Mouse (Mus musculus) MEL (cell line): ENCODE data around the gene Milr1. TPM values are rescaled to one million over a fixed set of nuclear protein-coding genes. Genes with fewer than 3 reads are reported as not detected.
"Not testable (repeated sequence)": the region's sequence is repeated elsewhere in the genome, so short reads cannot be mapped to it uniquely, and the experiment has no call there.

Experiments used
- DNase-seq: peaks from one replicate; pipeline ENCODE4 v3.0.0; 2011; ENCODE audit warnings: low read depth, low spot score
- H3K27ac ChIP-seq: 2 replicates; pipeline ENCODE4 v1.5.1; 2012; ENCODE audit warnings: low read depth, mild to moderate bottlenecking, control low read depth, low read length, moderate library complexity; ENCODE audit not compliant: control insufficient read depth
- H3K27me3 ChIP-seq, 2 experiments: fragments of 150-350 bp in 1 of 2; sonication (generic) in 1 of 2; 2 replicates each; pipeline ENCODE4 v1.6.1; 2012; ENCODE audit warnings: low read length in 2 of 2, mild to moderate bottlenecking in 2 of 2, improper control_type of control experiment in 1 of 2, moderate library complexity in 1 of 2; ENCODE audit not compliant: insufficient read depth in 2 of 2, control insufficient read depth in 1 of 2
- H3K36me3 ChIP-seq, 2 experiments: 2 replicates each; pipeline ENCODE4 v1.6.1; 2012 to 2014; ENCODE audit warnings: low read length in 2 of 2, improper control_type of control experiment in 1 of 2, inconsistent platforms in 1 of 2, mild to moderate bottlenecking in 1 of 2; ENCODE audit not compliant: insufficient read depth in 2 of 2, control insufficient read depth in 1 of 2
- H3K4me1 ChIP-seq, 2 experiments: fragments of 150-350 bp in 1 of 2; sonication (generic) in 1 of 2; 2 replicates each; pipeline ENCODE4 v1.6.1; 2012; ENCODE audit warnings: low read length in 2 of 2, improper control_type of control experiment in 1 of 2, mild to moderate bottlenecking in 1 of 2; ENCODE audit not compliant: insufficient read depth in 2 of 2, control insufficient read depth in 1 of 2
- H3K4me3 ChIP-seq, 2 experiments: fragments of 150-350 bp in 1 of 2; sonication (generic) in 1 of 2; 2 replicates each; pipeline ENCODE4 v1.5.1; 2012; ENCODE audit warnings: low read depth in 2 of 2, low read length in 2 of 2, mild to moderate bottlenecking in 2 of 2, moderate library complexity in 2 of 2, control low read depth in 1 of 2, improper control_type of control experiment in 1 of 2; ENCODE audit not compliant: control insufficient read depth in 1 of 2, insufficient read depth in 1 of 2
- H3K79me2 ChIP-seq: 2 replicates; pipeline ENCODE4 v1.6.1; 2012; ENCODE audit warnings: mild to moderate bottlenecking, low read length, moderate library complexity; ENCODE audit not compliant: control insufficient read depth, poor library complexity, insufficient read depth
- H3K9ac ChIP-seq: 2 replicates; pipeline ENCODE4 v1.6.1; 2012; ENCODE audit warnings: low read depth, mild to moderate bottlenecking, control low read depth, low read length, moderate library complexity; ENCODE audit not compliant: control insufficient read depth, poor library complexity, severe bottlenecking
- H3K9me3 ChIP-seq: fragments of 150-350 bp; sonication (generic); replicated peaks from 2 replicates; pipeline ENCODE4 v1.6.1; 2012; ENCODE audit warnings: mild to moderate bottlenecking, low read length, improper control_type of control experiment, moderate library complexity; ENCODE audit not compliant: insufficient read depth
- CTCF ChIP-seq, 3 experiments: IDR thresholded peaks in 2 of 3; conservative IDR thresholded peaks in 1 of 3; 2 replicates each; pipeline ENCODE4 v1.5.1; 2011 to 2012; ENCODE audit warnings: low read length in 3 of 3, low read depth in 2 of 3, mild to moderate bottlenecking in 2 of 3, improper control_type of control experiment in 1 of 3, inconsistent platforms in 1 of 3, mixed read lengths in 1 of 3, moderate library complexity in 1 of 3; ENCODE audit not compliant: control insufficient read depth in 1 of 3, insufficient read depth in 1 of 3, poor library complexity in 1 of 3, severe bottlenecking in 1 of 3
- E2F4 ChIP-seq: IDR thresholded peaks from 2 replicates; pipeline ENCODE4 v1.6.1; 2011; ENCODE audit warnings: low read depth, low read length, improper control_type of control experiment, borderline replicate concordance
- ELF1 ChIP-seq: IDR thresholded peaks from 2 replicates; pipeline ENCODE4 v1.6.1; 2014; ENCODE audit warnings: low read depth, mild to moderate bottlenecking, inconsistent platforms, low read length, improper control_type of control experiment, moderate library complexity
- EP300 ChIP-seq, 2 experiments: IDR thresholded peaks; 2 replicates each; pipeline ENCODE4 v1.6.1; 2011; ENCODE audit warnings: improper control_type of control experiment in 2 of 2, low read length in 2 of 2, low read depth in 1 of 2, mild to moderate bottlenecking in 1 of 2
- GATA1 ChIP-seq: IDR thresholded peaks from 2 replicates; pipeline ENCODE4 v1.6.1; 2011; ENCODE audit warnings: low read depth, low read length, improper control_type of control experiment
- HCFC1 ChIP-seq: IDR thresholded peaks from 2 replicates; pipeline ENCODE4 v1.6.1; 2012; ENCODE audit warnings: low read depth, mild to moderate bottlenecking, inconsistent platforms, low read length, improper control_type of control experiment, moderate library complexity
- JUND ChIP-seq: IDR thresholded peaks from 2 replicates; pipeline ENCODE4 v1.6.1; 2011; ENCODE audit warnings: low read depth, mild to moderate bottlenecking, improper control_type of control experiment, low read length
- MEF2A ChIP-seq: IDR thresholded peaks from 2 replicates; pipeline ENCODE4 v1.6.1; 2014; ENCODE audit warnings: low read depth, mild to moderate bottlenecking, inconsistent platforms, low read length, improper control_type of control experiment; ENCODE audit not compliant: poor library complexity, insufficient replicate concordance, severe bottlenecking; ENCODE audit errors: extremely low read depth
- MYB ChIP-seq: IDR thresholded peaks from 2 replicates; pipeline ENCODE4 v1.6.1; 2011; ENCODE audit warnings: mild to moderate bottlenecking, low read depth, low read length, improper control_type of control experiment
- NRF1 ChIP-seq: IDR thresholded peaks from 2 replicates; pipeline ENCODE4 v1.6.1; 2014; ENCODE audit warnings: low read depth, mild to moderate bottlenecking, inconsistent platforms, low read length, improper control_type of control experiment, moderate library complexity; ENCODE audit not compliant: poor library complexity, insufficient read depth, severe bottlenecking
- POLR2AphosphoS2 ChIP-seq: IDR thresholded peaks from 2 replicates; pipeline ENCODE4 v1.6.1; 2011; ENCODE audit warnings: low read length, improper control_type of control experiment
- POLR2AphosphoS5 ChIP-seq: IDR thresholded peaks from 2 replicates; pipeline ENCODE4 v1.6.1; 2012; ENCODE audit warnings: low read depth, borderline replicate concordance, mild to moderate bottlenecking, inconsistent platforms, low read length, moderate library complexity, mixed read lengths
- RAD21 ChIP-seq: IDR thresholded peaks from 2 replicates; pipeline ENCODE4 v1.6.1; 2011; ENCODE audit warnings: mild to moderate bottlenecking, low read depth, low read length, improper control_type of control experiment
- RCOR1 ChIP-seq: IDR thresholded peaks from 2 replicates; pipeline ENCODE4 v1.6.1; 2012; ENCODE audit warnings: low read depth, mild to moderate bottlenecking, inconsistent platforms, low read length, improper control_type of control experiment
- SIN3A ChIP-seq: IDR thresholded peaks from 2 replicates; pipeline ENCODE4 v1.6.1; 2012; ENCODE audit warnings: low read length, improper control_type of control experiment, inconsistent platforms
- SMC3 ChIP-seq: IDR thresholded peaks from 2 replicates; pipeline ENCODE4 v1.6.1; 2011; ENCODE audit warnings: low read depth, low read length, improper control_type of control experiment
- TAL1 ChIP-seq: IDR thresholded peaks from 2 replicates; pipeline ENCODE4 v1.6.1; 2012; ENCODE audit warnings: mild to moderate bottlenecking, inconsistent platforms, low read length, moderate library complexity, mixed read lengths
- TBP ChIP-seq: IDR thresholded peaks from 2 replicates; pipeline ENCODE4 v1.8.0; 2011; ENCODE audit warnings: low read depth, low read length, improper control_type of control experiment
- UBTF ChIP-seq: IDR thresholded peaks from 2 replicates; pipeline ENCODE4 v1.6.1; 2012; ENCODE audit warnings: low read depth, mild to moderate bottlenecking, inconsistent platforms, low read length, improper control_type of control experiment, moderate library complexity, borderline replicate concordance; ENCODE audit not compliant: insufficient read depth
- USF2 ChIP-seq, 2 experiments: IDR thresholded peaks; 2 replicates each; pipeline ENCODE4 v1.6.1; 2011 to 2012; ENCODE audit warnings: improper control_type of control experiment in 2 of 2, low read length in 2 of 2, borderline replicate concordance in 1 of 2, inconsistent platforms in 1 of 2, low read depth in 1 of 2, mild to moderate bottlenecking in 1 of 2; ENCODE audit not compliant: insufficient read depth in 1 of 2
- ZC3H11A ChIP-seq: IDR thresholded peaks from 2 replicates; pipeline ENCODE4 v1.6.1; 2012; ENCODE audit warnings: low read depth, mild to moderate bottlenecking, inconsistent platforms, low read length, improper control_type of control experiment
- ZKSCAN1 ChIP-seq: IDR thresholded peaks from 2 replicates; pipeline ENCODE4 v1.6.1; 2012; ENCODE audit warnings: low read depth, mild to moderate bottlenecking, inconsistent platforms, low read length, improper control_type of control experiment, moderate library complexity
- ZNF384 ChIP-seq: IDR thresholded peaks from 2 replicates; pipeline ENCODE4 v1.6.1; 2012; ENCODE audit warnings: low read depth, mild to moderate bottlenecking, inconsistent platforms, low read length, improper control_type of control experiment
- polyA plus RNA-seq, 2 experiments: library from polyadenylated mRNA; stranded (reverse) in 1 of 2; unstranded in 1 of 2; fragments of >175 nt in 1 of 2; fragments of >200 nt in 1 of 2; gene quantifications; 2 replicates each; pipeline versions ENCODE4 v1.2.1 to v1.2.4; 2012; ENCODE audit warnings: low replicate concordance in 2 of 2, low read depth in 1 of 2; ENCODE audit not compliant: insufficient read length in 2 of 2, insufficient read depth in 1 of 2, missing spikeins in 1 of 2
- total RNA-seq: library from RNA; depleted of rRNA; stranded (reverse); fragments of 300-350 nt; gene quantifications from 2 replicates; pipeline ENCODE4 v1.2.3, GENCODE M21; 2012

Gene Milr1
- total and polyA plus RNA-seq, 3 experiments: 0.26 TPM; not detected in 2

- Histone ChIP-seq H3K79me2 (no peaks in the 10 kb centered on the region), H3K4me3 (no peak overlapping the region), H3K27me3 (no peaks in the 10 kb centered on the region; a peak in 1 of 4 replicates), H3K4me1 (no peaks in the 10 kb centered on the region), H3K27ac (no peak overlapping the region), H3K36me3 (no peaks in the 10 kb centered on the region), H3K9ac (no peak overlapping the region), H3K9me3 (no peaks in the 10 kb centered on the region)
- TF ChIP-seq USF2 (IDR thresholded peaks at IDR 0.05; ENCODE audit: borderline replicate concordance in 1 of 2, insufficient read depth in 1 of 2, low read depth in 1 of 2, low read length in 2 of 2) (no peak), MYB (no peak), EP300 (IDR thresholded peaks at IDR 0.05; ENCODE audit: low read depth in 1 of 2, low read length in 2 of 2) (no peak), UBTF (no peak), E2F4 (no peak), TAL1 (no peak), MEF2A (no peak), NRF1 (no peak), ELF1 (no peak), GATA1 (no peak), SIN3A (no peak), RCOR1 (no peak), TBP (no peak), RAD21 (no peak), ZKSCAN1 (no peak), POLR2AphosphoS2 (no peak), POLR2AphosphoS5 (no peak), JUND (no peak), HCFC1 (no peak)
- no peak for DNase-seq
Observed at GRCm38 (mm10) chr11:106739116-106739515, 11.9 kb upstream of the Milr1 start.

- not testable (repeated sequence) for DNase-seq, H3K27ac ChIP-seq, H3K4me3 ChIP-seq, H3K27me3 ChIP-seq, H3K36me3 ChIP-seq, H3K4me1 ChIP-seq, H3K79me2 ChIP-seq, H3K9me3 ChIP-seq, H3K9ac ChIP-seq
- TF ChIP-seq ZNF384 (peak; percentile 63), SMC3 (peak; percentile 56), ZC3H11A (peak; percentile 37), CTCF (IDR thresholded peaks at IDR 0.05 in 2 of 3, conservative IDR thresholded peaks at IDR 0.05 in 1 of 3; ENCODE audit: control insufficient read depth in 1 of 3, insufficient read depth in 1 of 3, low read depth in 2 of 3, low read length in 3 of 3, poor library complexity in 1 of 3, severe bottlenecking in 1 of 3) (peak in 1 of 3 experiments; percentile 51; a peak in 2 of 6 replicates)
Observed at GRCm38 (mm10) chr11:106740724-106741123, 10.3 kb upstream of the Milr1 start.
